Mouse (Mus musculus) forebrain, embryonic 15.5 days (tissue): ENCODE results near the gene Zbtb22. TPM values are rescaled to one million over a fixed set of nuclear protein-coding genes. Genes with fewer than 3 reads are reported as not detected.

Source experiments
- ATAC-seq: fragments of 200-750 bp; cut with Nextera tagmentation; replicated peaks from 2 replicates; pipeline ENCODE4 v1.8.0; 2017; ENCODE audit warnings: mild to moderate bottlenecking, moderate TSS enrichment, moderate library complexity
- H3K27ac ChIP-seq: fragments of 300-500 bp; sonication (generic); replicated peaks from 2 replicates; pipeline ENCODE4 v1.5.1; 2015; ENCODE audit warnings: mild to moderate bottlenecking, inconsistent platforms
- H3K27me3 ChIP-seq: fragments of 300-500 bp; sonication (generic); 2 replicates; pipeline ENCODE4 v1.6.1; 2015; ENCODE audit warnings: inconsistent platforms
- H3K36me3 ChIP-seq: fragments of 300-500 bp; sonication (generic); 2 replicates; pipeline ENCODE4 v1.6.1; 2015; ENCODE audit warnings: mild to moderate bottlenecking, inconsistent platforms
- H3K4me1 ChIP-seq: fragments of 300-500 bp; sonication (generic); 2 replicates; pipeline ENCODE4 v1.6.1; 2015; ENCODE audit warnings: inconsistent platforms
- H3K4me2 ChIP-seq: fragments of 300-500 bp; sonication (generic); replicated peaks from 2 replicates; pipeline ENCODE4 v1.6.1; 2015; ENCODE audit warnings: mild to moderate bottlenecking, inconsistent platforms
- H3K4me3 ChIP-seq: fragments of 300-500 bp; sonication (generic); 2 replicates; pipeline ENCODE4 v1.5.1; 2015; ENCODE audit warnings: mild to moderate bottlenecking, inconsistent platforms
- H3K9ac ChIP-seq: fragments of 300-500 bp; sonication (generic); replicated peaks from 2 replicates; pipeline ENCODE4 v1.6.1; 2015; ENCODE audit warnings: mild to moderate bottlenecking, inconsistent platforms
- H3K9me3 ChIP-seq: fragments of 300-500 bp; sonication (generic); 2 replicates; pipeline ENCODE4 v1.6.1; 2016; ENCODE audit warnings: inconsistent platforms
- WGBS: fragments of 180-500 bp; shearing (Covaris S2); methylation state at CpG from one replicate; pipeline ENCODE4 v1.1.7; 2015; ENCODE audit warnings: mixed read lengths; 5-methylcytosine and 5-hydroxymethylcytosine counted together
- polyA plus RNA-seq: library from polyadenylated mRNA; unstranded; fragments of >200 nt; fragmentation: Nextera tagmentation; extraction: Ambion mirVana; gene quantifications from 2 replicates; pipeline ENCODE4 v1.2.1, GENCODE M21; 2015

Gene Zbtb22
- polyA plus RNA-seq, 1 experiment from 2014 or later, result 18.7 TPM

DNA sequence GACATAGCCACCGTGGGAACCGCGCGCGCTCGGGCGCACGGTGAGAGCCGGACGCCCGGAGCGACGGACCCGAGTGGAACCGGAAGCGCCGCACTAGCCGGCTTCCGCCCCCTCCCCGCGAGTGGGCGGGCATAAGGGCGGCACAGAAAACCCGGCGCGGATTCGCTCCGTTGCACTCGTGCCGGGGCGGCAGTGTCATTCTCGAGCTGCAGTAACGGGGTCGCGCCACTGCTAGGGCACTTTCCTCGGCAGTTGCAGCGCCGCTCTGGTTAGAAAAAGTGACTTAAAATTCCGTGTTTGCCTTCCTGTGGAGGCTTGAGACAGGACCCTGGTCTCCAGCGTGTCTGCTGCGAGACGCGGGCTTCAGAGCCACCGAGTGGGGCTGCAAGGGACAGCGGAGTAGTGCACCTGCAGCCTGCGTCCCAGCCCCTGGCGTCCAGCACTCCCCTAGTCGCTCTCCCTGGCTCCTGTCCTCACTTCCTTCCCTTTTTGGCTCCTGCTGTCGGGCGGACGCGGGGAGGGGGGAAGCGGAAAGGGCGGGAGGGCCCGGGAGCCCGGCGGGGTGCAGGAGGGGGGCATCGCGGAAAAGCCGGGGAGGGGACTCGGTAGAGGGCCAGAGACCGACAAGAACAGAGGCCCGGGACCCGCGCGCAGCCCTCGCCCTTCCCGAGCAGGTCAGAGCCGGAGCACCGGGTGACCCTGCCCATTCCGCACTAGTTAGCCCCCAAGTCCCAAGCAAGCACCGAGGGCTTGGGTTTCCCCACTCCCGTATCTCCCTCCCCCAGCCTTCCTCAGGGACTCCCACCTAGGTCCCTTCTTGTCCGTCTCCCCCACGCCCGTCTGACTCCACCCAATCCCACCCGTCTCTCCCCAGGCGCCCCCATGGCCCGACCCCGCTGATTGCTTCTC is 13.9 kb downstream of the Zbtb22 start, which contains the start of gene Rgl2:
Rgl2 (plus strand) TSS at position 173 of the 909 bp plus-strand sequence.
- under 1% methylated on average over 78 of the region's 80 CpGs for WGBS
- Histone ChIP-seq H3K27ac (peak within 1 kb of the TSS; percentile 96), H3K4me2 (peak within 1 kb of the TSS; percentile 99), H3K9ac (peak within 1 kb of the TSS; percentile 88), H3K4me1 (peaks cover 26% of the 10 kb centered on the region), H3K9me3 (no peaks in the 10 kb centered on the region), H3K27me3 (no peaks in the 10 kb centered on the region), H3K4me3 (peak within 1 kb of the TSS; percentile 82), H3K36me3 (peaks cover 2% of the 10 kb centered on the region; the same call in 1 of the 2 replicates)
- peak; percentile 90 for ATAC-seq

DNA sequence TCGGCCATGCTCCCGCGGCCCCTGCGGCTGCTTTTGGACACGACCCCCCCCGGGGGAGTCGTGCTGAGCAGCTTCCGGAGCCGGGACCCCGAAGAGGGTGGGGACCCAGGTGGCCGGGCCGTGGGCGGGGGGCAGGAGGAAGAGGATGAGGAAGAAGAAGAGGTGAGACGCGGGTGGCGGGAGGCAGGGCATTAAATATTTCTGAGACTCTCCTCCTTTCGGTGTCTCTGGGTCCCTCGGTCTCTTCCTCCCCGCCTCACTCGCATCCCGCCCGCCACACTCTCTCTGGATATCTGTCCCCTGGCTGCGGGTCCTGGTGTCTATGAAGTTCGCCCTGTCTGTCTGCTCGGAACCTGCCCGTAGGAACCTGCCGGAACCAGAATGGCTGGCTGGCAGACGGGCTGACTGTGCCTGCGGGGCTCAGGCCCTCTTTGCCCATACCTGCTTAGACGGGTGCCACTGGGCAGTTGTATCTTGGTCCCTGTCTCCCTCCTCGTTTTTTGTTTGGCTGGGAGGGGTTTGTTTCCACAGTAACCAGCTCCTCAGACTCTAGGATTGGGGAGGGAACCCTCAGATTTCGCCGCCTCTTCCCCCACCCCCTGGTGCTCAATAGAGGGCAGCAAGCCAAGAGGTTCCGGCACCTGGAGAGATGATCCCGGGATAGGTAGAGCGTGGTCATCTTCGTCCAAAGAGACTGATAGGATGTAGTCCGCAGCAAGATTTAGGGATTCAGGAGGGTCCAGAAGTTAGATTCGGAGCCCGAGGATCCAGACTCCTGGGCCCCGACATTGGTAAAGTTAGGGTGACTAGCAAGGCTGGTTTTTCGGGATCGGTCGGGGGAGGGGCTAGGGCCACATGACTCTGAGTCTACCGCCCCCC is 14.8 kb downstream of the Zbtb22 start:
- no peaks in the 10 kb centered on the region for H3K9me3 ChIP-seq
- H3K4me2 ChIP-seq, result peak overlapping the region; percentile 99
- H3K4me3 ChIP-seq, result peak overlapping the region; percentile 82
- peak; percentile 7; the same call in 1 of the 2 replicates for ATAC-seq
- WGBS, result under 1% methylated on average over 45 of the region's 45 CpGs
- H3K36me3 ChIP-seq, result peaks cover 4% of the 10 kb centered on the region
- H3K9ac ChIP-seq, result peak overlapping the region; percentile 88
- H3K27ac ChIP-seq, result peak overlapping the region; percentile 96
- no peaks in the 10 kb centered on the region for H3K27me3 ChIP-seq
- peaks cover 26% of the 10 kb centered on the region for H3K4me1 ChIP-seq

DNA sequence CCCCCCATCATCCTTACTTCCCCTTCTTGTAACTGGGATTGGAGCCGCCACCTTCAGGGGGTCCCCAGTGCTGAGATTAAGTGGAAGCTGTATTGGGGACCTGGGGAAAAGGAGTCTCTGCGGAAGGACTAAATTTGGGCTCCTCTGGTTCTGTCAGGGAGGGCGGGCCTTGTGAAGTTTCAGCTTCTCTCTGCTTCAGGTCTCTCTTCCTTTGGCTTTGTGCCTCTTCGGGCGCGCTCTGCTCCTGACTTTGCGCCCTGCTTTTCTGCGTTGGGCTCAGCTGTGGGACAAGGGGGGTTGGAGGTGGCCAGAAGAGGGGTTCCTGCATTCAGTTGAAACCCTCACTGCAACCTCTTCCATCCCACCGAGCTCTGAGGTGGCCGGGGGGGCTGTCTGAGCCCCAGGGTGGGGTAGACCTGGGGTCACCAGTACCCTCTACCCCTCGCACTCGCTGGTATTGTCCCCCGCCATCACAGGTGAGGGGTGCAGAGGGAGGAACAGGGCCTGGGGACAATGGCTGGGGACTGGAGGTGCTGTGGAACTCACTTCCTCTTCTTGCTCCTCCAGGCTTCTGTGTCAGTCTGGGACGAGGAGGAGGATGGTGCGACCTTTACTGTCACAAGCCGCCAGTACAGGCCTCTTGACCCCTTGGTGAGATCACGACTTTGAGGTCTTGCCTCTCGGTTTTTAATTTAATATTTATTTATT is 15.6 kb downstream of the Zbtb22 start:
- Histone ChIP-seq H3K27me3 (no peaks in the 10 kb centered on the region), H3K4me1 (peaks cover 26% of the 10 kb centered on the region), H3K27ac (no peak overlapping the region), H3K9ac (peak overlapping the region; percentile 88), H3K4me3 (peak overlapping the region; percentile 82), H3K36me3 (peaks cover 10% of the 10 kb centered on the region), H3K4me2 (peak overlapping the region; percentile 99), H3K9me3 (no peaks in the 10 kb centered on the region)
- 34% methylated on average over 18 of the region's 18 CpGs for WGBS
- no peak for ATAC-seq

DNA sequence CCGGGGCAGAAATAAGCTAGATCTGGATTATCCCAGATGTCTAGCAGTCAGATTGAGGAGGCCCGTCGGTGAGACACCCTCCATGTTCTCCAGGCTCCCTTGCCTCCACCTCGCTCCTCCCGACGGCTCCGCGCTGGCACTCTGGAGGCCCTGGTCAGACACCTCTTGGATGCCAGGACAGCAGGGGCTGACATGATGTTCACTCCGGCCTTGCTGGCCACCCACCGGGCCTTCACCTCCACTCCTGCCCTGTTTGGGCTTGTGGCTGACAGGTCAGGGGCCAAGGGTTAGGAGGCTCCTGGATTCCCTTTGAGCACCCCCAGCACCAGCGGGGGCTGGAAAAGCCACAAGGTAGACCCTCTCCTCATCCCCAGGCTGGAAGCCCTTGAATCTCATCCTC is 16.2 kb downstream of the Zbtb22 start:
- no peak for ATAC-seq
- no peak overlapping the region for H3K27ac ChIP-seq
- no peak overlapping the region for H3K4me3 ChIP-seq
- H3K9ac ChIP-seq, result no peak overlapping the region
- WGBS, result 88% methylated on average over 11 of the region's 11 CpGs
- no peaks in the 10 kb centered on the region for H3K27me3 ChIP-seq
- H3K4me2 ChIP-seq, result no peak overlapping the region
- peaks cover 10% of the 10 kb centered on the region for H3K36me3 ChIP-seq
- peaks cover 26% of the 10 kb centered on the region for H3K4me1 ChIP-seq
- no peaks in the 10 kb centered on the region for H3K9me3 ChIP-seq

DNA sequence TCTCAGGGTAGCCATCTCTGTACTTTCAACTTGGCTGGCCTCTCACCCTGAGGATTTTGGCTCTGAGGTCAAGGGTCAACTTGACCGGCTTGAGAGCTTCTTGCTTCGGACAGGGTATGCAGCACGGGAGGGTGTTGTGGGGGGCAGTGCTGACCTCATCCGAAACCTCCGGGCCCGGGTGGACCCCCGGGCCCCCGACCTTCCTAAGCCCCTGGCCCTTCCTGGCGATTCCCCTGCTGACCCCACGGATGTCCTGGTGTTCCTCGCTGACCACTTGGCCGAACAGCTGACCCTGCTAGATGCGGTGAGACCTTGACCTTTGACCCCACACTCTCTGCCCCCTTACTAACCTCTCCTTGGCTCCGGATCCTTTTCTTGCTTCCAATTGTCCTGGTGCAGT is 16.7 kb downstream of the Zbtb22 start:
- Histone ChIP-seq H3K27me3 (no peaks in the 10 kb centered on the region), H3K9me3 (no peaks in the 10 kb centered on the region), H3K36me3 (peaks cover 15% of the 10 kb centered on the region), H3K27ac (no peak overlapping the region), H3K4me1 (peaks cover 26% of the 10 kb centered on the region), H3K4me2 (no peak overlapping the region), H3K4me3 (no peak overlapping the region), H3K9ac (no peak overlapping the region)
- no peak for ATAC-seq
- 92% methylated on average over 14 of the region's 14 CpGs for WGBS

DNA sequence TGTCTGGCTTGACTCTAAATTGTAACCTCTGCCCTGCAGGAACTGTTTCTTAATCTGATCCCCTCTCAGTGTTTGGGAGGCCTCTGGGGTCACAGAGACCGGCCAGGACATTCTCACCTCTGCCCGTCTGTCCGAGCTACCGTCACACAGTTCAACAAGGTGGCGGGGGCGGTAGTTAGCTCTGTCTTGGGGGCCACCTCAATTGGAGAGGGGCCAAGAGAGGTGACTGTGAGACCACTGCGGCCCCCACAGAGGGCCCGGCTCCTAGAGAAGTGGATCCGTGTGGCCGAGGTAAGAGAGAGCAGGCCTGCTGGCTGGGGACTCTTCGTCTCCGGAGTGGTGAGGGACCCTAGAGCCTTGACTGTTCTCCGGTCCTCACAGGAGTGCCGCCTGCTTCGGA is 17.3 kb downstream of the Zbtb22 start:
- H3K36me3 ChIP-seq, result peaks cover 18% of the 10 kb centered on the region
- no peak overlapping the region for H3K9ac ChIP-seq
- no peak overlapping the region for H3K4me3 ChIP-seq
- H3K27me3 ChIP-seq, result no peaks in the 10 kb centered on the region
- H3K4me2 ChIP-seq, result no peak overlapping the region
- H3K9me3 ChIP-seq, result no peaks in the 10 kb centered on the region
- no peak for ATAC-seq
- peaks cover 23% of the 10 kb centered on the region for H3K4me1 ChIP-seq
- 94% methylated on average over 15 of the region's 15 CpGs for WGBS
- H3K27ac ChIP-seq, result no peak overlapping the region

DNA sequence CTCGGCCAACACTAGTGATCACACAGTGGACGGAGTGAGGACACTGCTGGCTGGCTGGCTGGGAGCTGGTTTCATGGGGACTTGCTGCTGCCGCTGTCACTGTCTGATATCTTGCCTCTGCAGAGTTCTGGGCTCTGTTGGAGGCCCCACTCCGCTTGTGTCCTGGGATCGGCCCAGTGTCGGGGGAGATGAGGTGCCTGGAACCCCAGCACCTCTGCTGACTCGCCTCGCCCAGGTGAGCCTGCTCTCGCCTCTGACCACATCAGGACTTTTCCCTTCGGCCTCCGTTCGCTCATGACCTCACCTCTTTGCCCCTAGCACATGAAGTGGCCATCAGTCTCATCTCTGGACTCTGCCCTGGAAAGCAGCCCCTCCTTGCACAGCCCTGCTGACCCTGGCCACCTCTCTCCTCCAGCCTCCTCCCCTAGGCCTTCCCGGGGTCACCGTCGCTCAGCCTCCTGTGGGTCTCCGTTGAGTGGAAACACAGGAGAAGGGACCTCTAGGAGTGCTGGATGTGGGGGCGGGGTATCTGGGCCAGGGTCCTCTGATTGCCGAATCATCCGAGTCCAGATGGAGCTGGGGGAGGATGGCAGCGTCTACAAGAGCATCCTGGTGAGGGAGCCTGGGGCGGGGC is 19.8 kb downstream of the Zbtb22 start:
- no peak overlapping the region for H3K9ac ChIP-seq
- no peaks in the 10 kb centered on the region for H3K9me3 ChIP-seq
- H3K4me3 ChIP-seq, result no peak overlapping the region
- H3K4me1 ChIP-seq, result peaks cover 22% of the 10 kb centered on the region
- H3K4me2 ChIP-seq, result no peak overlapping the region
- no peak for ATAC-seq
- 88% methylated on average over 21 of the region's 21 CpGs for whole genome bisulfite sequencing
- H3K36me3 ChIP-seq, result peaks cover 26% of the 10 kb centered on the region
- H3K27me3 ChIP-seq, result no peaks in the 10 kb centered on the region
- H3K27ac ChIP-seq, result no peak overlapping the region

DNA sequence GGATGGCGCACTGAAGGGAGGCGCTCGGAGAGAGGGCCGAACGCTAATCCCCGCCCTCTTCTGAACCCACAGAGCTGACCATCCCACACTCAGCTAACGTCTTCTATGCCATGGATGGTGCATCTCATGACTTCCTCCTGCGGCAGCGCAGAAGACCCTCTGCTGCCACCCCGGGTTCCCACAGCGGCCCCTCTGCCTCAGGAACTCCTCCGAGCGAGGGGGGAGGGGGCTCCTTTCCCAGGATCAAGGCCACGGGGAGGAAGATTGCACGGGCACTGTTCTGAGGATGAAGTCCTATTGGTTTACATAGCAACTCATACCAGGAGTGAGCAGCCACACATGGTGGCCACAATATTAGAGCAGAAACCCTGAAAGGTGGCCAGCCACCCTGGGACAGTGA is 21.3 kb downstream of the Zbtb22 start:
- Histone ChIP-seq H3K9ac (no peak overlapping the region), H3K4me3 (no peak overlapping the region), H3K27me3 (no peaks in the 10 kb centered on the region), H3K4me2 (no peak overlapping the region), H3K9me3 (no peaks in the 10 kb centered on the region), H3K27ac (no peak overlapping the region), H3K4me1 (peaks cover 23% of the 10 kb centered on the region), H3K36me3 (peaks cover 26% of the 10 kb centered on the region)
- no peak for ATAC-seq
- 80% methylated on average over 15 of the region's 15 CpGs for WGBS

DNA sequence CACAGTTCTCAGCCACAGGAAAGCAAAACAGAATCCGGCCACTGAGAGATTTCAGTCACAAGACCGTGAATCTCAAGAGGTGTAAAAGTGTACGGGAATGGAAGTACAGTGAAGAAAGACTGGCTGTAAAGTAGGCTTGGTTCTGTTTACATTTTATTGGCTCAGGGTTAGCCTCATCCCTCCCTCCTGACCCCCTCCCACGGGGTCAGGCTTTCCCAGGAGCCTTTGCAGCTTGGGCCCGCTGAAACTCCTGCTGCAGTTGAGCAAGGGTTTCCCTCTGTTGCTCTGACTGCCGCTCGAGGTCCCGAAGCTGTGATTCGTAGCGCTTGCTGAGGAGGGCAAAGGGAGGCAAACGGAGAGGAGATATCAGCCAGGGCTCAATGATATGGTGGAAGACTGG is 23.1 kb downstream of the Zbtb22 start:
- H3K4me2 ChIP-seq, result peak overlapping the region; percentile 95
- H3K9me3 ChIP-seq, result no peaks in the 10 kb centered on the region
- ATAC-seq, result no peak
- H3K27ac ChIP-seq, result no peak overlapping the region
- no peaks in the 10 kb centered on the region for H3K27me3 ChIP-seq
- peaks cover 33% of the 10 kb centered on the region; the same call in 1 of the 2 replicates for H3K36me3 ChIP-seq
- 81% methylated on average over 11 of the region's 11 CpGs for WGBS
- H3K9ac ChIP-seq, result no peak overlapping the region
- peak overlapping the region; percentile 77 for H3K4me3 ChIP-seq
- peaks cover 26% of the 10 kb centered on the region for H3K4me1 ChIP-seq

DNA sequence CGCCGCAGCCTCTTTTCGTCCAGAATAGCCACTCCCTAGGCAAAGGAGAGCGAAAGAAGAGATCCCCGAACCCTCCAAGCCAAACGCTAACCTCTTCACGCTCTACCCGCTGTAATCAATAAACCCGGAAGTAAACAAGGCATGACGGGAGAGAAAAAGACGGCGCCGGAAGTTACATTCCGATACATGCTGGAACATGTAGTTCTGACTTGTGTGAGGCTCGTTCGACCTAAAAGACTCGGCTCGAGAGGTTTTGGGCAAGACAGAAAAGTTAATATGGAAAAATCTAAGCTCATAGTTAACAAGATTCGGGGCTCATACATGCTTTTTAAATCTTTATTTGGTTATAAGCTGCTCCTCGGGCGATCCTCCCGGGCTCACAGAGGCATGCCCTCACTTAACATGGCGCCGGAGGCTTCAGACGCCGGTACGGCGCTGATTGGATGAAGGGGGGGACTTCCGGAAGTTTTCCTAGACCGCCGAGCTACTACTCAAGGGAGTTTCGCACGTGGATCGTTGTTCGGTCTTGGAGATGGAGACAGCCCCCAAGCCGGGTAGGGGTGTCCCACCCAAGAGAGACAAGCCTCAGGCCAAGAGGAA is 24.6 kb downstream of the Zbtb22 start, which contains the start of the genes Pfdn6 and Wdr46:
Pfdn6 (minus strand) TSS at position 138 of the 600 bp plus-strand sequence.
Wdr46 (plus strand) TSS at position 455 of the 600 bp plus-strand sequence.
- peak within 1 kb of the TSS; percentile 77 for H3K4me3 ChIP-seq
- H3K4me1 ChIP-seq, result peaks cover 26% of the 10 kb centered on the region
- peak within 1 kb of the TSS; percentile 79 for H3K9ac ChIP-seq
- H3K4me2 ChIP-seq, result peak within 1 kb of the TSS; percentile 95
- peaks cover 47% of the 10 kb centered on the region for H3K36me3 ChIP-seq
- ATAC-seq, result peak; percentile 93
- H3K27ac ChIP-seq, result peak within 1 kb of the TSS; percentile 56
- under 1% methylated on average over 36 of the region's 36 CpGs for WGBS
- no peaks in the 10 kb centered on the region for H3K9me3 ChIP-seq
- no peaks in the 10 kb centered on the region for H3K27me3 ChIP-seq

DNA sequence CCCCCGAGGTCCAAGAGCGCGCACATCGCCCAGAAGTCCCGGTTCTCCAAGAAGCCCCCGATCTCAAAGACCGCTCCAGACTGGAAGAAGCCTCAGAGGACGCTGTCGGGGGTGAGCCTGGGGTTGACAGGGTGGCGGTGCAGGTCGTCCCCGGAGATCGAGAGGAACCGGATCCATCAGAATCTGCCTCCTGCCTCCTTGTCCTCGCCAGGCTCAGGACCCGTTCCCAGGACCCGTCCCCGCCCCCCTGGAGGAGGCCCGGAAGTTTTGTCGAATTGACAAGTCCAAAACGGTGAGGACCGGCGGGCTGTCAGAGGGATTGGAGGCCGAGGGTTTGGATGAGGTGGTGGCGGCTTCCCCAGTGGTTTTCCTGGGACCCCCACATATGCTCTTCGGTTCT is 25.3 kb downstream of the Zbtb22 start:
- H3K27ac ChIP-seq, result 0 out of 2 replicates have a peak overlapping the region, but pooled peaks have one; percentile 56
- WGBS, result 3% methylated on average over 26 of the region's 26 CpGs
- peak overlapping the region; percentile 95 for H3K4me2 ChIP-seq
- H3K9ac ChIP-seq, result peak overlapping the region; percentile 79
- no peaks in the 10 kb centered on the region for H3K27me3 ChIP-seq
- no peaks in the 10 kb centered on the region for H3K9me3 ChIP-seq
- no peak; the same call in 1 of the 2 replicates for ATAC-seq
- peak overlapping the region; percentile 77 for H3K4me3 ChIP-seq
- peaks cover 26% of the 10 kb centered on the region for H3K4me1 ChIP-seq
- H3K36me3 ChIP-seq, result peaks cover 45% of the 10 kb centered on the region
